Mouse (Mus musculus) liver, embryonic 15.5 days (tissue): Measurements from ENCODE around the gene Cpsf2. TPM values are rescaled to one million over a fixed set of nuclear protein-coding genes. Genes with fewer than 3 reads are reported as not detected.
"Not testable (repeated sequence)": the region's sequence is repeated elsewhere in the genome, so short reads cannot be mapped to it uniquely, and the experiment has no call there.

Source experiments
- ATAC-seq: fragments of 200-750 bp; cut with Nextera tagmentation; 2 replicates; pipeline ENCODE4 v1.8.0; 2017; ENCODE audit warnings: moderate number of reproducible peaks, mild to moderate bottlenecking, moderate library complexity; ENCODE audit not compliant: insufficient read depth
- H3K27ac ChIP-seq: fragments of 300-500 bp; sonication (generic); replicated peaks from 2 replicates; pipeline ENCODE4 v1.5.1; 2015; ENCODE audit warnings: mild to moderate bottlenecking, inconsistent platforms
- H3K27me3 ChIP-seq: fragments of 300-500 bp; sonication (generic); 2 replicates; pipeline ENCODE4 v1.6.1; 2015; ENCODE audit warnings: mild to moderate bottlenecking, inconsistent platforms
- H3K36me3 ChIP-seq: fragments of 300-500 bp; sonication (generic); replicated peaks from 2 replicates; pipeline ENCODE4 v1.6.1; 2015; ENCODE audit warnings: moderate library complexity, mild to moderate bottlenecking, inconsistent platforms
- H3K4me1 ChIP-seq: fragments of 300-500 bp; sonication (generic); replicated peaks from 2 replicates; pipeline ENCODE4 v1.6.1; 2015; ENCODE audit warnings: inconsistent platforms
- H3K4me2 ChIP-seq: fragments of 300-500 bp; sonication (generic); 2 replicates; pipeline ENCODE4 v1.6.1; 2015; ENCODE audit warnings: moderate library complexity, mild to moderate bottlenecking, inconsistent platforms
- H3K4me3 ChIP-seq: fragments of 300-500 bp; sonication (generic); replicated peaks from 2 replicates; pipeline ENCODE4 v1.5.1; 2015; ENCODE audit warnings: mild to moderate bottlenecking, inconsistent platforms
- H3K9ac ChIP-seq: fragments of 300-500 bp; sonication (generic); 2 replicates; pipeline ENCODE4 v1.6.1; 2015; ENCODE audit warnings: moderate library complexity, mild to moderate bottlenecking, inconsistent platforms
- H3K9me3 ChIP-seq: fragments of 300-500 bp; sonication (generic); replicated peaks from 2 replicates; pipeline ENCODE4 v1.6.1; 2016; ENCODE audit warnings: inconsistent platforms
- WGBS: fragments of 180-500 bp; shearing (Covaris S2); methylation state at CpG from one replicate; pipeline ENCODE4 v1.1.7; 2015; ENCODE audit warnings: mixed read lengths; ENCODE audit not compliant: insufficient replicate concordance; 5-methylcytosine and 5-hydroxymethylcytosine counted together
- polyA plus RNA-seq: library from polyadenylated mRNA; unstranded; fragments of >200 nt; fragmentation: Nextera tagmentation; extraction: Ambion mirVana; gene quantifications from 2 replicates; pipeline ENCODE4 v1.2.1, GENCODE M21; 2015

Gene Cpsf2
- polyA plus RNA-seq = 14.8 and 16.5 TPM in 2 replicates

DNA sequence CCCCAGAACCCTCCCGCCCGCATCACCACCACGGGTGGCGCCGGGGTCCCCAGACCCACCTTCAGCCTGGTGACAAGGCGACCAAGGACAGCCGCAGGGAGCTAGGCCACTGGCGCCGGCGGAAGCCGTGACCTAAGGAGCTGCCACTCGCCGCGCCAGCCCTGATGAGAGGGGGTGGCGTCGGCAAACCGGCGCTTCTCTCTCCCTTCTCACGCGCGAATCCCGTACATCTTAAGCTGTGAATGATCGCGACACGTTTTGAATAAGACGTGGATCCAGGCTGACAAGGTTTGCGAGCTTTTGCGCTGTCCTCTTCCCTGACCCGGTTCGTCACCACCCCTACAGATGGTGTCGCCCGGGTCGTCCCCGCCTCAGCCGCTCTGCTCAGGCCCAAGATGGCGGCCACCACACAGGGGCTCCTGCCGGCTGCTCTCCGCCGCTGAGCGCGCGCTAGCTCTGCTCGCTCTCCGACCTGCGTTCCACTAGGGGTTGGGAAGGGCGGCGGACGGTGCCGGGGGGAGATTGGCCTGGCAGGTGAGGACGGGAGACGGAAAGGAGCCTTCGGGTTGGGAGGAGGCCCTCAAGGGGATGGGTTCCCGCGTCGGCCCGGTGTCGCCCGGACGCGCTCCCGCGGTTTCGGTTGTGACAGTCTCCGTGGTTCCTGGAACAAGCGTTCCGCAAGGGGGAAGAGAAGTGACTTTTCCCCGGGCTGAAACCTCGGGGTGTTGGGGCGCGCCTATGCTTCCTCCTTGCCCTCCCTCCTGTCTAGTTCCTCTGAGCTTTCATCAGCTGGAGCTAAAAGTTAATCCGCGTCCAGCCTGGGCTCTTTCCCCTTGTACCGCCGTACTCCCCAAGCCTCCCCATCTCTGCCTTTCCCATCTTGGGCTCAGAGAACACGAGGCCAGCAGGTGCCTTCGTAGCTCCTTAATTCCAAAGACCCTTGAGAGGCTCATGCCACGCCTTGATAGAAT lies at the start of gene Cpsf2:
Cpsf2 (plus strand) TSS at position 388 of the 971 bp plus-strand sequence.
- no peaks in the 10 kb centered on the region for H3K9me3 ChIP-seq
- ATAC-seq = peak; percentile 93
- H3K4me2 ChIP-seq = peak within 1 kb of the TSS; percentile 74
- H3K27me3 ChIP-seq = no peaks in the 10 kb centered on the region
- peak within 1 kb of the TSS; percentile 89 for H3K9ac ChIP-seq
- H3K36me3 ChIP-seq = 0 out of 2 replicates have a peak, but pooled peaks cover 3% of the 10 kb centered on the region
- H3K4me1 ChIP-seq = peaks cover 67% of the 10 kb centered on the region
- H3K4me3 ChIP-seq = peak within 1 kb of the TSS; percentile 97
- WGBS = under 1% methylated on average over 77 of the region's 77 CpGs
- H3K27ac ChIP-seq = peak within 1 kb of the TSS; percentile 92

DNA sequence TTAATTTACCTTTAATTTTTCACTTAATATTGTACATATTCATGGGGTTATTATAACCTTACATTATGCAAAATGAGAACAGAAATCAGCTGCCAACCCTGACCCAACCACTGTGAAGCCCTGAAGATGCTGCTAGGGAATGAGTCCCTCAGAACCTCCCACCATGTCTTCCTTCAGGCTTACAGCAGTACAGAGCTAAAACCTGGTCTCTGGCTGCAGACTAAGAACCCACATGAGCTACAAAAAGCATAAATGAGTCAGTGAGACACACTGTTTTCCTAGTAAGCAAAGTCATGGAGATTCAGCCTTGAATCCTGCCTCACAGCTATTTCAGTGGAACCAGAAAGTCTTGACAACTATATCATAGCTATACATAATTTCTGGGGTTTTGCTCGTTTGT lies 47.4 kb upstream of the Cpsf2 start:
- 55% methylated on average over 1 of the region's 1 CpGs for WGBS
- Histone ChIP-seq H3K9me3 (no peaks in the 10 kb centered on the region), H3K4me2 (no peak overlapping the region), H3K36me3 (peaks cover 56% of the 10 kb centered on the region), H3K27ac (no peak overlapping the region), H3K4me3 (no peak overlapping the region), H3K9ac (no peak overlapping the region), H3K27me3 (no peaks in the 10 kb centered on the region), H3K4me1 (no peaks in the 10 kb centered on the region)
- ATAC-seq = no peak

DNA sequence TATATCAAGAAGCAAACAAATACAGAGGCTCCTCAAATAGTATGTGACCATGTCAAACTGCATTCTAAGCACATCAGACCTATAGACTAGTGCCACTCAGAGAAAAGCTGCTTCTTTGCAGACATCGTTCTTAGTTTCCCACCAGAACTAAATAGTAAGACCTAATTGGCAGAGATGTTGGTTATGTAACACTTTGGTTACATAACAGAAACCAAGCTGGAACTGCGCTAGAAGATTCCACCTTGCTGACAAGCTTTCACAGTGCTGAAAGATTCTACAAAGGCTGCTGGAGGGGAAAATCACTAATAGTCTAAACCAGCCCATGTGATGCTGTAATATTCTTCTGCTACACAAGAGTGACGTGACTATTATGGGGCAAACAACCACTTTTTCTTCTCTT lies 40.6 kb upstream of the Cpsf2 start:
- no peaks in the 10 kb centered on the region for H3K9me3 ChIP-seq
- H3K27me3 ChIP-seq = no peaks in the 10 kb centered on the region
- no peak for ATAC-seq
- peaks cover 56% of the 10 kb centered on the region for H3K36me3 ChIP-seq
- no peak overlapping the region for H3K4me3 ChIP-seq
- H3K9ac ChIP-seq = no peak overlapping the region
- no peaks in the 10 kb centered on the region for H3K4me1 ChIP-seq
- 77% methylated on average over 3 of the region's 3 CpGs for WGBS
- no peak overlapping the region for H3K4me2 ChIP-seq
- no peak overlapping the region for H3K27ac ChIP-seq

DNA sequence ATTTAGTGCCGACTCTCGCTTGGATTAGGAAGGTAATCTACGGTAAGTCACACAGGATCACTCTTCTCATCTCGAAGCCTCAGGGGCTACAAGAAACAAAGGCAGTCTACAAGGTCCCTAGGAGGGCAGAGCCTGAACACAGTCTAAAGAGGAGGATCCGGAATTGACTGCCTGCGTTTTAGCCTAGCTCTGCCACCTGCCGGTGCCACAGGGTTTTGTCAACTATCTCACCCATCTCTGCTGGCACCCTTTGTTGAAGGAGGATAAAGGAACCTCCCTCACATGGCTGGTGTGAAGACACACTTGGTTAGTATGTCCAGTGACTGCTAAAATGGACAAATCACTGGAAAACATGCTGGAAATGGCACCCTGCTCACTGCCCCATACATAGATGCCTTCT lies 38.2 kb upstream of the Cpsf2 start:
- peaks cover 56% of the 10 kb centered on the region for H3K36me3 ChIP-seq
- no peaks in the 10 kb centered on the region for H3K9me3 ChIP-seq
- no peak overlapping the region for H3K9ac ChIP-seq
- H3K4me1 ChIP-seq = no peaks in the 10 kb centered on the region
- WGBS = 86% methylated on average over 7 of the region's 7 CpGs
- no peak overlapping the region for H3K27ac ChIP-seq
- no peak for ATAC-seq
- no peak overlapping the region for H3K4me2 ChIP-seq
- H3K4me3 ChIP-seq = no peak overlapping the region
- H3K27me3 ChIP-seq = no peaks in the 10 kb centered on the region

DNA sequence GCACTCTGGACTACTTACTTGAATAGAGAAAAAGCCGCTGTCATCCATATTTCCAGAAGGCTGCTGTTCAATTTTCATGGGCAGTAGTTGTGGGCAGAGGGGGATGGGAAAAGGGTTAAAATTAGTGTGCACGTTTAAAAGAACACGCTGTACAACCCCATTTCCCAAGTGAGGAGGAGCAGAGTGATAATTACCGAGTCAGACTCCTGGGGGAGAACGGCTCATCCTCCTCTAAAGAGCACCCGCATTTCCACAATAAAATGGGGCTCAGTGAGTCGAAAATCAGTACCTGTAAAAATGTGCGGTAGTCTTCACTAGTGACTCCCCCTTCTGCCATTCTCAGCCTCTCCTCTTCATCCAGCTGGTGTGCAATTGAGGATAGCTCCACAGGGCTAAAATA lies 27.8 kb upstream of the Cpsf2 start:
- Histone ChIP-seq H3K36me3 (peaks cover 33% of the 10 kb centered on the region), H3K4me2 (no peak overlapping the region), H3K4me1 (0 out of 2 replicates have a peak, but pooled peaks cover 6% of the 10 kb centered on the region), H3K9me3 (no peaks in the 10 kb centered on the region), H3K27me3 (no peaks in the 10 kb centered on the region), H3K27ac (no peak overlapping the region), H3K4me3 (no peak overlapping the region), H3K9ac (no peak overlapping the region)
- no peak for ATAC-seq
- 69% methylated on average over 8 of the region's 8 CpGs for WGBS

DNA sequence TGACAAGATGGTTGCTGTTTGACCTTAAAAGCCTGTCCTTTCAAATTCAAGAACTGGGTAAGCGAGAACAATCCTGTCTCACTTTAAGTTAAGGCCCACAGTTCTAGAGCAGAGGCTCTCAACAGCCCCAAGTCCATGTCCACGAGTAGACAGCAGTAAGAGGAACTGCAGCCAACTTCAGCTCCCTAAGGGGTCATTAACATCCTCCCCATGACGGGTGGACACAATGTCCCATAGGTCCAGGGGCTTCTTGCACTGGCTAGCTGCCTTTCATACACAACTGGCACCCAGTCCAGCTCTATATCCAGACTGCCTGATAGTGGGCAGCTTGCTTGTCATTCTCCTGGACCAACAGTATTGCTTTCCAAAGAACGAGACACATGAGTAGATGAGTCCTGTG lies 27.0 kb upstream of the Cpsf2 start:
- Histone ChIP-seq H3K9ac (no peak overlapping the region), H3K4me3 (no peak overlapping the region), H3K4me2 (no peak overlapping the region), H3K27ac (no peak overlapping the region), H3K4me1 (0 out of 2 replicates have a peak, but pooled peaks cover 6% of the 10 kb centered on the region), H3K9me3 (no peaks in the 10 kb centered on the region), H3K27me3 (no peaks in the 10 kb centered on the region), H3K36me3 (peaks cover 29% of the 10 kb centered on the region)
- ATAC-seq = no peak
- WGBS = 63% methylated on average over 4 of the region's 4 CpGs

DNA sequence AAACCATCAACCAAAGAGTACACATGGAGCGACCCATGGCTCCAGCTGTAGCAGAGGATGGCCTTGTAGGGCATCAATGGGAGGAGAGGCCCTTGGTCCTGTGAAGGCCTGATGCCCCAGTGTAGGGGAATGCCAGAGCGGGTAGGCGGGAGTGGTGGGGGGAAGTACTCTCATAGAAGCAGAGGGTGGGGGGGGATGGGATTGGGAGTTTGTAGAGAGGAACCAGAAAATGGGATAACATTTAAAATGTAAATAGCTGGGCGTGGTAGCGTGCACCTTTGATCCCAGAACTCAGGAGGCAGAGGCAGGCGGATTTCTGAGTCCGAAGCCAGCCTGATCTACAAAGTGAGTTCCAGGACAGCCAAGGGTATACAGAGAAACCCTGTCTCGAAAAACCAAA lies 20.0 kb upstream of the Cpsf2 start:
- 90% methylated on average over 8 of the region's 8 CpGs for WGBS
- not testable (repeated sequence) for H3K4me2 ChIP-seq, H3K9ac ChIP-seq, H3K9me3 ChIP-seq, ATAC-seq, H3K27ac ChIP-seq, H3K36me3 ChIP-seq, H3K27me3 ChIP-seq, H3K4me3 ChIP-seq
- peaks cover 22% of the 10 kb centered on the region for H3K4me1 ChIP-seq

DNA sequence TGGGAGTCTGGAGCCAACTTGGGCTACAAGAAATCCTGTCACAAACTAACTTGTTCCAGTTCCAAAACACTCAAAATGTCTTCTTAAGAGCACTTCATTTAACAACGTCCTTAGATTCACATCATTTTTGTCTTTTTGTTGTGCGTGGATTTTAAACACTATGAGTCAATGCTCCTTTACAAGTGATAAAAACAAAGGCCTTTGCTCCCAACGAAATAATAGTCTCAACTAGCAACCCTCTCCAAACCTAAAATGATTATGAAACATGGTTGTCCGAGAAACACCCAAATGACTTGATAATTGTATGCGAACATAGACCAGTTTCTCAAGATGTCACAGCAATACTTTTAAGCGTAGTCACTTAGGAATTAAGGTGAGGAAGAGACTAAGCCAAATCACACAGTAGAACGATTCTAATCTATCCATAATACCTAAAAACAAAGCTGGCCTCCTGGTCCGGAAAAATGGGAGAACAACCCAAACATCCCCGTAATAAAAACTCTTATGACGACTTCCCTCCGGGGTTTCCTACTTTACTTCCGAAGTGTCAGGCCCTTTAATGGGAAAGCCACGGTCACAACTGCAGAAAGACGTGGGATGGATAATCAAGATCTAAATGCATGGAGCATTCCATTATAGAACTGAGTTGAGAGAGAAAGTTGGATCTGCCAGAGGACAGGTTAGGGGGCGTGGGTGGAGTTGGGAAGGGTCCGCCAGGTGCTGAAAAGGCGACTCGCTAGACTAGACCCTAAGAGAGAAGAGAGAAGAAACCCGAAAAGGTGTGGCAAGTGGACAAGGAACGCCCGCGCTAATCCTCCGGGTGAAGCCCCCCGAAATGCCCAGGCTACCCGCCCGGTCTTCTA lies 18.5 kb upstream of the Cpsf2 start:
- H3K4me2 ChIP-seq = peak overlapping the region; percentile 80
- peak overlapping the region; percentile 85 for H3K27ac ChIP-seq
- no peaks in the 10 kb centered on the region for H3K27me3 ChIP-seq
- peak overlapping the region; percentile 87 for H3K9ac ChIP-seq
- H3K4me3 ChIP-seq = peak overlapping the region; percentile 93
- 6% methylated on average over 26 of the region's 26 CpGs for WGBS
- no peaks in the 10 kb centered on the region for H3K36me3 ChIP-seq
- H3K9me3 ChIP-seq = no peaks in the 10 kb centered on the region
- peaks cover 22% of the 10 kb centered on the region for H3K4me1 ChIP-seq
- no peak for ATAC-seq

DNA sequence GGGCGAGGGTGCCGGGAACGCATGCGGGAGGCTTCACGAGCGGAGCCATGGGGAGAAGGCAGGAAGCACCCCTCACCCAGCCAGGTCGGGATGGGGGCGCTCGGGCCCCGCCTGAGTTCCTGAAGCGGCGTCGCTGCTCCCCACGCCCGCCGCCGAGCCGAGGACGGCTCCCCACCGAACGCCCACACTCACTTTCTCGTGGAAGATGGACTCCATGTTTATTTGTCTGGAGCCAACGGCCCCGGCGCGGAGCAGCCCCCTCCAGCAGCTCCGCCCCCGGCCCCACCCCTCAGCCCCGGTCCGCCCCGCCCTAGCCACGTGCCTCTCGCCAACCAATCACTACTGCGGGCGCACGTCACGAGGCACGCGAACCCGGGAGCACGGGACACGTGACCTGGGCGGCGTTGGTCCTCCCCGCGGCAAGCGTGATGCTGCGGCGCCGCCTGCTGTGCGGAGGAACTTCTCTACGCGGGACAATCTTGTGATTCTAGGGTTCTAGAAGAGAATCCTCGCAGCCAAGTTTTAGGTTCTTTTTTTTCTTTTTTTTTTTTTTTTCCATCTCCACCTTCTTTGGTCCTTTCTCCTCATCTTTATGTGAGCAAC lies 17.7 kb upstream of the Cpsf2 start, which contains the start of gene Atxn3:
Atxn3 (minus strand) TSS at position 305 of the 603 bp plus-strand sequence.
- ATAC-seq = peak; percentile 97
- Histone ChIP-seq H3K9ac (peak within 1 kb of the TSS; percentile 87), H3K36me3 (no peaks in the 10 kb centered on the region), H3K4me3 (peak within 1 kb of the TSS; percentile 93), H3K9me3 (no peaks in the 10 kb centered on the region), H3K27me3 (no peaks in the 10 kb centered on the region), H3K27ac (peak within 1 kb of the TSS; percentile 85), H3K4me2 (peak within 1 kb of the TSS; percentile 80), H3K4me1 (peaks cover 22% of the 10 kb centered on the region)
- WGBS = under 1% methylated on average over 54 of the region's 54 CpGs

DNA sequence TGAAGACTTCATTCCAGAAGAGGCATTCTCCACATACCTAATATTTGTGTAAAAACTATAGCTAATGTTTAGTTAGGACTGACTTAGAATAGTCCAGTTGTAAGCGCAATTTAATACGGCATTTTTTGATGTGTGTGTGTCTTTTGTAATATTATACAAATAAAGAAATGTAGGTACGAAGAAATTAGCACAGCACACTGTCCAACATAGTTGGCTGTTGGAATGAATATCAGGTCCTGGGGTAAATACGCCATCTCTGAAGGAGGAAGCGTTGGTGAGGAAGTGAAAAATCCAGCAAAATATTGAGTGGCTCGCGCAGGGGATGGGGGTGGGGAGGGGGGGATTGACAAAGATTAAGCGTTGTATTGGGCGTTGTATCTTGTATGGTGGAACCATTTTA lies 17.2 kb upstream of the Cpsf2 start:
- Histone ChIP-seq H3K27me3 (no peaks in the 10 kb centered on the region), H3K9me3 (no peaks in the 10 kb centered on the region), H3K9ac (peak overlapping the region; percentile 26; the same call in 1 of the 2 replicates), H3K4me3 (peak overlapping the region; percentile 93), H3K36me3 (no peaks in the 10 kb centered on the region), H3K27ac (peak overlapping the region; percentile 51; the same call in 1 of the 2 replicates), H3K4me1 (peaks cover 22% of the 10 kb centered on the region), H3K4me2 (peak overlapping the region; percentile 80)
- no peak for ATAC-seq
- 18% methylated on average over 9 of the region's 9 CpGs for WGBS
